Mouse (Mus musculus) limb, embryonic 11.5 days (tissue): ENCODE results near the gene Tmem253. TPM values are rescaled to one million over a fixed set of nuclear protein-coding genes. Genes with fewer than 3 reads are reported as not detected.
A peak's percentile ranks its signal among the peaks of the same experiment; 100 is the strongest.

Experiments
- ATAC-seq: fragments of 200-750 bp; cut with Nextera tagmentation; 2 replicates; pipeline ENCODE4 v1.8.0; 2017; ENCODE audit warnings: low read depth; ENCODE audit not compliant: insufficient number of reproducible peaks, low FRiP score, low TSS enrichment
- DNase-seq: peaks from one replicate; pipeline ENCODE4 v3.0.0-alpha.2; 2015; ENCODE audit warnings: low spot score
- H3K27ac ChIP-seq: fragments of 300-500 bp; sonication (generic); replicated peaks from 2 replicates; pipeline ENCODE4 v1.5.1; 2014; ENCODE audit warnings: low read depth, mild to moderate bottlenecking, low read length
- H3K27me3 ChIP-seq: fragments of 300-500 bp; sonication (generic); 2 replicates; pipeline ENCODE4 v1.6.1; 2014; ENCODE audit warnings: mild to moderate bottlenecking, low read length, mixed read lengths; ENCODE audit not compliant: control insufficient read depth, insufficient read depth
- H3K36me3 ChIP-seq: fragments of 300-500 bp; sonication (generic); 2 replicates; pipeline ENCODE4 v1.6.1; 2014; ENCODE audit warnings: mild to moderate bottlenecking, low read length, moderate library complexity, mixed read lengths; ENCODE audit not compliant: control insufficient read depth, insufficient read depth
- H3K4me1 ChIP-seq: fragments of 300-500 bp; sonication (generic); 2 replicates; pipeline ENCODE4 v1.6.1; 2014; ENCODE audit warnings: low read length, mixed read lengths; ENCODE audit not compliant: control insufficient read depth, insufficient read depth
- H3K4me2 ChIP-seq: fragments of 300-500 bp; sonication (generic); 2 replicates; pipeline ENCODE4 v1.6.1; 2014; ENCODE audit warnings: low read depth, mild to moderate bottlenecking, moderate library complexity; ENCODE audit not compliant: severe bottlenecking
- H3K4me3 ChIP-seq: fragments of 300-500 bp; sonication (generic); 2 replicates; pipeline ENCODE4 v1.5.1; 2014; ENCODE audit warnings: low read depth, low read length
- H3K9ac ChIP-seq: fragments of 300-500 bp; sonication (generic); 2 replicates; pipeline ENCODE4 v1.6.1; 2014; ENCODE audit warnings: mild to moderate bottlenecking, low read length
- H3K9me3 ChIP-seq: fragments of 300-500 bp; sonication (generic); 2 replicates; pipeline ENCODE4 v1.6.1; 2016; ENCODE audit warnings: low read length; ENCODE audit not compliant: control insufficient read depth
- WGBS: fragments of 180-500 bp; shearing (Covaris S2); extraction: QIAGEN DNeasy Blood & Tissue Kit; methylation state at CpG from one replicate; pipeline ENCODE4 v1.1.7; 2014; 5-methylcytosine and 5-hydroxymethylcytosine counted together
- polyA plus RNA-seq: library from polyadenylated mRNA; unstranded; fragments of >200 nt; fragmentation: Nextera tagmentation; extraction: Ambion mirVana; gene quantifications from 2 replicates; pipeline ENCODE4 v1.2.1, GENCODE M21; 2014

The Tmem253 gene
- polyA plus RNA-seq, result 0.60 and 1.3 TPM in 2 replicates

GRCm38 (mm10) chr14:52015445-52016100 is at the start of gene Tmem253:
Tmem253 (plus strand) TSS chr14:52015658.
- 37% methylated on average over 6 of the region's 6 CpGs for WGBS
- peaks cover 26% of the 10 kb centered on the region for H3K4me1 ChIP-seq

GRCm38 (mm10) chr14:51967400-51967799 is 48.1 kb upstream of the Tmem253 start:
- DNase-seq (no peak), ATAC-seq (no peak)
- Histone ChIP-seq H3K4me1 (no peaks in the 10 kb centered on the region), H3K4me3 (no peak overlapping the region), H3K9ac (no peak overlapping the region), H3K4me2 (no peak overlapping the region), H3K36me3 (no peaks in the 10 kb centered on the region), H3K27ac (no peak overlapping the region), H3K9me3 (no peaks in the 10 kb centered on the region), H3K27me3 (no peaks in the 10 kb centered on the region)
- 83% methylated on average over 3 of the region's 3 CpGs for WGBS

More at GRCm38 (mm10) chr14:52015445-52016100, at the start of gene Tmem253:
- Histone ChIP-seq H3K27me3 (no peaks in the 10 kb centered on the region), H3K27ac (peak within 1 kb of the TSS; percentile 96), H3K4me2 (peak within 1 kb of the TSS; percentile 58), H3K9ac (peak within 1 kb of the TSS; percentile 92), H3K9me3 (no peaks in the 10 kb centered on the region), H3K36me3 (no peaks in the 10 kb centered on the region), H3K4me3 (peak within 1 kb of the TSS; percentile 70)
- ATAC-seq, result no peak
- no peak for DNase-seq

- ATAC-seq (no peak), DNase-seq (no peak)
- H3K36me3 ChIP-seq, result no peaks in the 10 kb centered on the region
- H3K4me1 ChIP-seq, result peaks cover 5% of the 10 kb centered on the region; the same call in 1 of the 2 replicates
- no peak overlapping the region for H3K9ac ChIP-seq
- H3K27ac ChIP-seq, result no peak overlapping the region
- no peaks in the 10 kb centered on the region for H3K9me3 ChIP-seq
- no peaks in the 10 kb centered on the region for H3K27me3 ChIP-seq
- no peak overlapping the region for H3K4me2 ChIP-seq
- 83% methylated on average over 3 of the region's 3 CpGs for WGBS
- H3K4me3 ChIP-seq, result no peak overlapping the region
Measured at GRCm38 (mm10) chr14:51979252-51979651, 36.2 kb upstream of the Tmem253 start.

- DNase-seq (no peak), ATAC-seq (no peak)
- Histone ChIP-seq H3K27ac (no peak overlapping the region), H3K9me3 (no peaks in the 10 kb centered on the region), H3K4me2 (no peak overlapping the region), H3K9ac (0 out of 2 replicates have a peak overlapping the region, but pooled peaks have one; percentile 91), H3K4me3 (no peak overlapping the region), H3K4me1 (peaks cover 14% of the 10 kb centered on the region), H3K36me3 (no peaks in the 10 kb centered on the region; the same call in 1 of the 2 replicates), H3K27me3 (no peaks in the 10 kb centered on the region)
- 61% methylated on average over 4 of the region's 4 CpGs for WGBS
Measured at GRCm38 (mm10) chr14:51983251-51983650, 32.2 kb upstream of the Tmem253 start.

GRCm38 (mm10) chr14:51983855-51984246 is 31.6 kb upstream of the Tmem253 start:
- Histone ChIP-seq H3K9ac (peak overlapping the region; percentile 91), H3K4me2 (peak overlapping the region; percentile 86), H3K27ac (peak overlapping the region; percentile 98), H3K36me3 (peaks cover 4% of the 10 kb centered on the region; the same call in 1 of the 2 replicates), H3K4me3 (peak overlapping the region; percentile 78), H3K4me1 (peaks cover 16% of the 10 kb centered on the region), H3K9me3 (no peaks in the 10 kb centered on the region), H3K27me3 (no peaks in the 10 kb centered on the region)
- WGBS, result 7% methylated on average over 10 of the region's 10 CpGs
- DNase-seq, result no peak
- ATAC-seq, result no peak

GRCm38 (mm10) chr14:51984247-51985231 is 30.9 kb upstream of the Tmem253 start, which contains the start of gene Arhgef40:
Arhgef40 (plus strand) TSS chr14:51984719.
- under 1% methylated on average over 53 of the region's 74 CpGs for WGBS
- ATAC-seq (peak; percentile 81), DNase-seq (peak; percentile 90)
- Histone ChIP-seq H3K4me1 (peaks cover 16% of the 10 kb centered on the region), H3K9ac (peak within 1 kb of the TSS; percentile 91), H3K9me3 (no peaks in the 10 kb centered on the region), H3K4me2 (peak within 1 kb of the TSS; percentile 86), H3K27me3 (no peaks in the 10 kb centered on the region), H3K36me3 (peaks cover 10% of the 10 kb centered on the region; the same call in 1 of the 2 replicates), H3K27ac (peak within 1 kb of the TSS; percentile 98), H3K4me3 (peak within 1 kb of the TSS; percentile 78)

- Histone ChIP-seq H3K4me1 (peaks cover 16% of the 10 kb centered on the region), H3K36me3 (peaks cover 13% of the 10 kb centered on the region), H3K4me3 (peak overlapping the region; percentile 78), H3K4me2 (peak overlapping the region; percentile 86), H3K27me3 (no peaks in the 10 kb centered on the region), H3K9me3 (no peaks in the 10 kb centered on the region), H3K27ac (peak overlapping the region; percentile 98), H3K9ac (peak overlapping the region; percentile 91)
- DNase-seq, result peak; percentile 94
- ATAC-seq, result peak; percentile 80
- WGBS, result under 1% methylated on average over 27 of the region's 27 CpGs
Measured at GRCm38 (mm10) chr14:51985301-51986152, 29.9 kb upstream of the Tmem253 start.
